Mouse (Mus musculus): ENCODE measurements around the gene Adad1.

The Adad1 gene

GRCm38 (mm10) chr3:37063406-37063805 is at the start of gene Adad1:
Gene Adad1 (plus strand): TSS chr3:37063527.
- no peak for DNase-seq

GRCm38 (mm10) chr3:37037979-37038378 is 25.3 kb upstream of the Adad1 start:
- no peak for DNase-seq

DNA sequence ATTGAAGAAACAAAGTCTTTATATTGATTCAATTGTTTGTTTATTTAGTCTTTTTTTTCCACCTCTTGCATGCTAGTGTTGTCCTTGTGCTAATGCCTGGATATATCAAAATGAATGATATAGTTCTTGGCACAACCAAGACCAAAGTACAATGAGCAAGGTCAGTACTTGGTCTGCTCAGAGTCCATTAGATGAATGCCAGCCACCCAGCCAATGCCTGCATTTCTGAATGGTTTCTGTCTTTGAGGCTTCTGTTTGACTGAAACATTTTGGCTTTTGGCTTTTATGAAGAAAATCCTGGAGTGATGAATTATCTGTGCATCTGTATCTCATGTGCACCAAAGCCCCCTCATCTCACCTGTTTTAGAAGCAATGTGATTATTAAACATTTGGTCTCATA is 23.5 kb upstream of the Adad1 start:
- no peak for DNase-seq

DNA sequence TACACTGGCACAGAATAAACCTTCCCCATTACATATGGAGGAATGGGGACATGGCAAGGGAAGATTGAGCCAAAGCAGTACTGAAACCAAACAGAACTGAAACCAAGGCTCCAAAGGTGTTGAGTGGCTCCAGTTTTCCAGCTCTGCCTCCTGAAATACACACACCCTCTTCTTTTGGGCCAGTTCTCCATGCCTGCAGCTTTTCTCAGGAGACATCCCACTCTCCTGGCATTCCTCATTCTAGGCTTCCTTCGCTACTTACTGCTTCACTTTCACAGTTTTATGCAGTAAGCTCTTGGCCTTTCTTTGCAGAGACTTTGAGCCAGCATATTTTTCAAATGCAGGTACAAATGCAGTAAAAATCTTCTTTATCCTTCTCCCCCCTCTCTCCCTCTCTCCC is 11.8 kb upstream of the Adad1 start:
- DNase-seq = no peak

DNA sequence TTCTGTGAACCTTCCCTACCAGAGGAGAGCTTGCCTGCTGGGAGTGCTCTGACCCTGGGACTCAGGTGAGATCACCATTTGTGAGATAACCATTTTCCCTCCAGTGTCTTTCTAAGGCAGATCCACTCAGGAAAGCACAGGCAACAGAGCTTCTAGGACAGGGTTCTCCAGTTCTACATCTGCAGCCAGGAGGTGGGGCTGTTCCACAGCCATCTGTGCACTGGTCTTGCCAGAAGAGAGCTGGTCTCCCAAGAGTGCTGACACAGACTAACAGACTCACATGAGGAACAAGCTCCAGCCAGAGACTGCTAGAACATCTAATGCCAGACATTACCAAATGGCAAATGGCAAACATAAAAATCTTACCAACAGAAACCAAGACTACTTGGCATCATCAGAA is 9.9 kb downstream of the Adad1 start:
- peak; percentile 45 for DNase-seq

DNA sequence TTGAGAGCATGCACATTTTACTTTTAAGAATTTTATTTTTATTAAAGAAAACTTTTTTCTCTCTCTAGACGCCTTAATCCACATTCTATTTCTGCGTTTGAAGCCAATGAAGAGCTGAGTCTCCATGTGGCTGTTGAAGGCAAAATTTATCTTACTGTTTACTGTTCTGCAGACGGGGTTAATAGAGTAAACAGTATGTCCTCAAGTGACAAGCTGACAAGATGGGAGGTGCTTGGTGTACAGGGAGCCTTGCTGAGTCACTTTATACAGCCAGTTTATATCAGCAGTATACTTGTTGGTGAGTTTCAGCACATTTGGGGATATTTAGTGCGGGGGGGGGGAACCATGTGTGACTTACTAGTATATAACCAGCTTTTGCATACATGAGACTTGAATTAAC is 21.5 kb downstream of the Adad1 start:
- no peak for DNase-seq

- no peak for DNase-seq
Measured at GRCm38 (mm10) chr3:37090721-37091120, 27.4 kb downstream of the Adad1 start.

- DNase-seq = peak; percentile 21
Measured at GRCm38 (mm10) chr3:37125655-37126054, 62.3 kb downstream of the Adad1 start, which contains the start of gene Il2. Gene Il2 (minus strand): TSS chr3:37125959.

- DNase-seq = no peak
Measured at GRCm38 (mm10) chr3:37126162-37126561, 62.8 kb downstream of the Adad1 start.

- DNase-seq = peak; percentile 14
Measured at GRCm38 (mm10) chr3:37128269-37128668, 64.9 kb downstream of the Adad1 start.

- no peak for DNase-seq
Measured at GRCm38 (mm10) chr3:37129063-37129462, 65.7 kb downstream of the Adad1 start.

DNA sequence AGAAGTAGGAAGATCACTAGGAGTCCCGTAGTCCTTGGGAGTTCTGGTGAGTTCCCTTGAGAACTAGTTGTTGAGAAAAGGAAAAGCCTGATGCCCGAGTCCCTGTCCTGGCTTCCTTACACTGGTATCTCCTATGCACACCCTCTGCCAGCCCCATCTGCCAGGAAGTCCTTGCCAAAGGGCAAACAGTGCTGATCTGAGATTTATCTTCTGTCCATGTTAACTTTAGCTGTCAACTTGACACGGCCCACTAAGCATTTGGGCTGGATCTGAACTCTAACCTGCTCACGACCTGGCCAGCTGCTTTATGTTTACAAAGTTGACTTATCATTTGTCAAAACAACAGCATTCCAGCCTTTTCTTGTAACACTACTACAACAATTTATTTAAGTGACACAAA is 73.9 kb downstream of the Adad1 start:
- DNase-seq = no peak

- no peak for DNase-seq
Measured at GRCm38 (mm10) chr3:37139192-37139591, 75.9 kb downstream of the Adad1 start.

DNA sequence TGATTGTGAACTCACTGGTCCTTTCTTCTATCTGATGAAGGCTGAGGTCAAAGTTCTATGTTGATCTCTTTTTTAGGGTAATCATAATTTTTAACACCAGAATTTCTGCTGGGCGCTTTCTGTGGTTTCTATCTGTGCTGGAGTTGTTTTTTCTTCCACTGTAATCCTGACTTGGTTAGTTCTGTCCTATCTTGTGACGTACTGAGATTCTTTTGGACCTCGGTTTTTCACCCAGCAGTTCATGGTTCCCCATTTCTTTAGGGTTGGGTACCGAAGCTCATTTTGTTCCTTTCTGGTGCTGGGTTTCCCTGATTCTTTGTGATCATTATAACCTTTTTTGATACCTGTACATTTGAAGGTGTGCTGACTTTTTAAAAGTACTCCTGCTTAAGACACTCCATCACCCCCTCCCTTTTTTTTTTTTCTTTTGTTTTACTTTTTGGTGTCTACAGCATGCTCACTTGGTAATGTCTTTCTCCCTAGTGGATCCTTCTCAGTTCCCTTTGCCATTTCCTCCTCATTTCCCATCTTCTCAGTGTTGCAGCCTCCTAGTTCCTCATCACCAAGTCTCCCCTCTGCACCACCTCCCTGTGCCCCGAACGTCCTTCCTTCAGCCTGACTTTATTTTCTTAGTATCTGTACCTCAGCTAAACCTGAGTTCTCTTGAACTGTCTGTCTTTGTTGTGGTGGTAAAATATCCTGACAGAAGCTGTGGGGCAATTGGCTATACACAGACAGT is 77.0 kb downstream of the Adad1 start:
- DNase-seq = no peak

GRCm38 (mm10) chr3:37141827-37142226 is 78.5 kb downstream of the Adad1 start:
- DNase-seq = no peak

GRCm38 (mm10) chr3:37144979-37145378 is 81.7 kb downstream of the Adad1 start:
- no peak for DNase-seq

DNA sequence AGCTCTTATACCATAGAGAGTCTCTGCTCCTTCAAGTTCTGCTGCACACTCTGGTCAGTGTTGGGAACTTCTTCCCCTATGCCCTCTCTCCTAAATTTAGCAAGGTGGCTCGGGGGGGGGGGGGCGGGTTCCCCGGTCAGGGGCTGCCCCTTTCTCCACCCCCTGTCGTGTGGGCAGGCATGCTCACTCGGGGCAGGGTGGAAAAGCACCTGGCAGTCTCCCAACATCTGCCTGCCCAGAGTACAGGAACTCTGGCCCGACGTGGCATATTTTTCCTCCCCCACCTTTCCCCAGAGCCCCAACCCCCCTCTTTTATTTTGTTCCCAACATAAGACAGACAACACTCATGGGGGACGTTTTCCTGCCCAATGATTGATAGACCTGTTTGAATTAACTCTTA is 83.1 kb downstream of the Adad1 start:
- DNase-seq = no peak

GRCm38 (mm10) chr3:37146810-37147209 is 83.5 kb downstream of the Adad1 start:
- DNase-seq = no peak

- peak; percentile 24 for DNase-seq
Measured at GRCm38 (mm10) chr3:37152274-37152673, 88.9 kb downstream of the Adad1 start.

- no peak for DNase-seq
Measured at GRCm38 (mm10) chr3:37153004-37153403, 89.7 kb downstream of the Adad1 start.

DNA sequence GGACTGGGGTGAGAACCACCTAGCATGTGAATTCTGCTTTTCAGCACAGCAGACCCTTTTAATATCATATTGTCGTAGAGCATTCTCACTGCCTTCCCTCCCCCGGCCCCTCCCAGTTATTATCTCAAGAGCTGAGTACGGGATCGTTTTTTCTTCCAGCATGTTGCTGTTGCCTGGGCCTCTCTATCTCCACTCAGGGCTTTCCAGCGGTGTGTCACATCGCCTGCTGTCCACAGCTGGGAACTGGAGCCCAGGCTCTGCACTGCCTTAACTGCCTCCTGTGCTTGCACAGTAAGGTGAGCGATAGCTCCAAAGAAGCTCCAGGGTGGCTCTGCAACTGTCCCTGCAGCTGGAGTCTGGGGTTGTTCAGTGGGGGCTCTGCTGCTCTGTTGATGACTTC is 91.1 kb downstream of the Adad1 start:
- no peak for DNase-seq

GRCm38 (mm10) chr3:37157082-37157481 is 93.8 kb downstream of the Adad1 start:
- DNase-seq = no peak

- DNase-seq = no peak
Measured at GRCm38 (mm10) chr3:37158246-37158645, 94.9 kb downstream of the Adad1 start.

DNA sequence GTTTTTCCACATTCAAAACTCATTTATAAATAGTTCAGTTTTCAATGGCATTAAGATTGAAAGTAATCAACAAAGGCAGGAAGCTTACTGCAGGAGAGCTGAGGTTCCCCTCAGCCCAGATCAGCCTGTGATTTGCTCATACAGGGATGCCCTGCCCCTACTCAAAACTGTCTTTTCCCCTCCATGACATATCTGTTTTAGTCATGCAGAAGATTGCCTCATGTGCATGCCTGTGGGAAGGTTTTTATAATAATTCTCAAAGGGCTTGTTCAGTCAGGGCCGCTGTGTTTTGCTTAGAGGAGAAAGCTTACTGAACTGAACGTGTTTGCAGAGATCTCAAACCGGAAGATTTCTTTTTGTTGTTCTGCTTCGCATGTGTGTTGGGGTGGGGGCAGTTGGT is 97.8 kb downstream of the Adad1 start:
- DNase-seq = no peak

DNA sequence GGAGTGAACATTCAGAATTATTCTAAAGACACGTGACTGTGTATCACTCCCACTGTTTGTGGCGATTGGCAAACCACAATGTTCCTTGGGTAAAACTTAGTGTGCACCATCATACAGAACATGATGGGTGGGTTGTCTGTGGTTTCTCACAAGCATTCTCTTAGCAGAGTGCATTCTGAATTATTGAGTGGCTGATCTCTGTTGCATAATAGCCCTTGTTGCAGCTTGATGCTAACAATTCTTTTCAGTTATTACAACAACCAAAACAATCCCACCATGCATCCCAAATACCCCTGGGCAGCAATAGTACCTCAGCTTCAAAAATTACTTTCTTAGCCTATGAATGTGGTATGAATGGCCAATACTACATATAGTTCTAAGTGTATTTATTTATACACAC is 106.0 kb downstream of the Adad1 start:
- no peak for DNase-seq

Data from thymus, postnatal 4 days (tissue).